Mouse (Mus musculus) megakaryocyte-erythroid progenitor cell, adult 5-6 weeks (primary cell): ENCODE results near the gene Vill. TPM values are rescaled to one million over a fixed set of nuclear protein-coding genes. Genes with fewer than 3 reads are reported as not detected.

Source experiments
- ATAC-seq: replicated peaks from 2 replicates; pipeline ENCODE4 v1.8.0; 2016; ENCODE audit warnings: mild to moderate bottlenecking, inconsistent platforms; ENCODE audit not compliant: severe bottlenecking, poor library complexity, low FRiP score, low TSS enrichment
- total RNA-seq, 2 experiments: library from RNA; stranded (forward) in 1 of 2; stranded (reverse) in 1 of 2; fragments of 200-1000, 215-1000 nt in 1 of 2; fragments of >200 nt in 1 of 2; fragmentation: Nextera tagmentation in 1 of 2; gene quantifications; 2 replicates each; pipeline ENCODE4 v1.2.3; 2014 to 2017

Vill gene
- total RNA-seq, 2 experiments from 2014 or later: 7.2 to 8.7 TPM

- ATAC-seq: no peak
Measured at GRCm38 (mm10) chr9:119070173-119070825, 17.7 kb downstream of the Vill start.

GRCm38 (mm10) chr9:119071786-119072185 lies 19.2 kb downstream of the Vill start:
- no peak for ATAC-seq

- ATAC-seq: no peak
Measured at GRCm38 (mm10) chr9:119073184-119073895, 20.8 kb downstream of the Vill start.

- ATAC-seq: no peak
Measured at GRCm38 (mm10) chr9:119075685-119076084, 23.1 kb downstream of the Vill start.

- no peak for ATAC-seq
Measured at GRCm38 (mm10) chr9:119080040-119080675, 27.6 kb downstream of the Vill start.

- ATAC-seq: no peak
Measured at GRCm38 (mm10) chr9:119082039-119082438, 29.5 kb downstream of the Vill start.

- ATAC-seq: no peak
Measured at GRCm38 (mm10) chr9:119082656-119083430, 30.3 kb downstream of the Vill start.

GRCm38 (mm10) chr9:119083966-119084365 lies 31.4 kb downstream of the Vill start:
- no peak for ATAC-seq

GRCm38 (mm10) chr9:119086451-119086850 lies 33.9 kb downstream of the Vill start:
- ATAC-seq: no peak

- no peak for ATAC-seq
Measured at GRCm38 (mm10) chr9:119087309-119087708, 34.7 kb downstream of the Vill start.

- peak; percentile 88 for ATAC-seq
Measured at GRCm38 (mm10) chr9:119088148-119088801, 35.7 kb downstream of the Vill start.

GRCm38 (mm10) chr9:119089437-119089836 lies 36.9 kb downstream of the Vill start:
- ATAC-seq: no peak

GRCm38 (mm10) chr9:119090462-119090861 lies 37.9 kb downstream of the Vill start:
- no peak for ATAC-seq

- no peak for ATAC-seq
Measured at GRCm38 (mm10) chr9:119091581-119092310, 39.2 kb downstream of the Vill start.

GRCm38 (mm10) chr9:119092473-119093418 lies 40.2 kb downstream of the Vill start:
- no peak for ATAC-seq

GRCm38 (mm10) chr9:119093419-119094295 lies 41.1 kb downstream of the Vill start, which contains the start of gene Plcd1:
TSS of gene Plcd1 (minus strand) at chr9:119093502.
- ATAC-seq: no peak; the same call in 1 of the 2 replicates
